Mouse (Mus musculus): ENCODE data around the gene Stx4a. TPM values are rescaled to one million over a fixed set of nuclear protein-coding genes. Genes with fewer than 3 reads are reported as not detected.

Gene Stx4a
- total RNA-seq, 1 experiment = 20.9 TPM

DNA sequence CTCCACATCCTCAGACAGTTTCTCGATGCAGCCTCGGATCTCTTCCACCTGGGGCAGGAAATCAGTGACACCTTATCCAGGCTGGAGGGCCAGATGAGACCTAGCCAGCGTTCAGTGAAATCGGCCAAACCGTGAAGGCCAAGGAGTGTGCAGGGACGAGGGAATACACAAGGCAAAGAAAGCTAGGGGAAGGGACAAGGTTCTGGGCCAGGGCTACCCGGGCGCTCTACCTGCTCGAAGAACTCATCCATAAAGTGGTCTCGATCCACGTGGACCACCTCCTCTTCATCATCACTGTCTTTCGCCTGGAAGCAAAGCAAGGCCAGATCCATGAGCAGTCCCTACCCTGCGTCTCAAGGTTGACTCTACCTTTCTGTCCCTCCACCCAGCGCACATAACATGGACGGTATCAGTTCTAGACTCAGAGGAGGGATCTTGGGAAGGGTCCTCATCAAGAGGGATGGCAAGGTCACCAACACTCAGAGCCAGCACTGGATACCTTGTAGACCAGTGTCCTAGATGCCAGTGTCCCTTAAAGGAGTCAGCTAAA is 8.9 kb upstream of the Stx4a start:
- H3K36me3 ChIP-seq (ENCODE audit: control insufficient read depth, insufficient read depth, low read length, poor library complexity, severe bottlenecking) = no peaks in the 10 kb centered on the region
- TF ChIP-seq MAFK (IDR thresholded peaks at IDR 0.05; ENCODE audit: insufficient read depth, low read depth, low read length) (no peak), ZNF384 (IDR thresholded peaks at IDR 0.05; ENCODE audit: low read depth, low read length) (no peak), CHD2 (IDR thresholded peaks at IDR 0.05; ENCODE audit: low read depth, low read length) (no peak), HCFC1 (IDR thresholded peaks at IDR 0.05; ENCODE audit: borderline replicate concordance, insufficient read depth, low read length) (no peak), ZC3H11A (IDR thresholded peaks at IDR 0.05; ENCODE audit: borderline replicate concordance, low read depth, low read length) (no peak)

GRCm38 (mm10) chr7:127815954-127816821 is 7.9 kb upstream of the Stx4a start:
- Histone ChIP-seq H3K9me3 (ENCODE audit: control insufficient read depth, insufficient read depth, low read depth, low read length) (no peaks in the 10 kb centered on the region), H3K36me3 (ENCODE audit: control insufficient read depth, insufficient read depth, low read length, poor library complexity, severe bottlenecking) (no peaks in the 10 kb centered on the region), H3K4me1 (ENCODE audit: control insufficient read depth in 2 of 2, insufficient read depth in 2 of 2, low read length in 2 of 2, poor library complexity in 1 of 2) (peaks cover 1 to 14% of the 10 kb centered on the region in 2 experiments; a peak in 3 of 4 replicates), H3K9ac (ENCODE audit: insufficient read depth, low read depth, low read length, poor library complexity, severe bottlenecking) (peak overlapping the region; percentile 40; the same call in 1 of the 2 replicates), H3K4me3 (ENCODE audit: insufficient read depth in 1 of 2, low read depth in 1 of 2, low read length in 2 of 2, poor library complexity in 1 of 2, severe bottlenecking in 1 of 2) (peak overlapping the region; percentile 14 to 21; a peak in 2 of 4 replicates), H3K27ac (ENCODE audit: insufficient read depth, low read depth, low read length, poor library complexity, severe bottlenecking) (no peak overlapping the region)
- no peak for DNase-seq (ENCODE audit: low read depth, low spot score)
- TF ChIP-seq MAFK (IDR thresholded peaks at IDR 0.05; ENCODE audit: insufficient read depth, low read depth, low read length) (no peak), ZC3H11A (IDR thresholded peaks at IDR 0.05; ENCODE audit: borderline replicate concordance, low read depth, low read length) (no peak), CHD2 (IDR thresholded peaks at IDR 0.05; ENCODE audit: low read depth, low read length) (no peak), ZNF384 (IDR thresholded peaks at IDR 0.05; ENCODE audit: low read depth, low read length) (no peak)
- in situ Hi-C loops (cut with MboI; ENCODE audit: low sequenced_read_pairs in 2 of 2, unreplicated experiment in 2 of 2) = no loop called here

More for the DNA sequence above, 8.9 kb upstream of the Stx4a start:
- no peak overlapping the region for H3K27ac ChIP-seq (ENCODE audit: insufficient read depth, low read depth, low read length, poor library complexity, severe bottlenecking)
- in situ Hi-C loops (cut with MboI; ENCODE audit: low sequenced_read_pairs in 2 of 2, unreplicated experiment in 2 of 2) = no loop called here
- no peak for DNase-seq (ENCODE audit: low read depth, low spot score)
- H3K4me3 ChIP-seq (ENCODE audit: insufficient read depth in 1 of 2, low read depth in 1 of 2, low read length in 2 of 2, poor library complexity in 1 of 2, severe bottlenecking in 1 of 2) = no peak overlapping the region; a peak in 1 of 4 replicates
- peaks cover 1 to 16% of the 10 kb centered on the region in 2 experiments; a peak in 3 of 4 replicates for H3K4me1 ChIP-seq (ENCODE audit: control insufficient read depth in 2 of 2, insufficient read depth in 2 of 2, low read length in 2 of 2, poor library complexity in 1 of 2)
- no peaks in the 10 kb centered on the region for H3K9me3 ChIP-seq (ENCODE audit: control insufficient read depth, insufficient read depth, low read depth, low read length)
- no peak overlapping the region for H3K9ac ChIP-seq (ENCODE audit: insufficient read depth, low read depth, low read length, poor library complexity, severe bottlenecking)

DNA sequence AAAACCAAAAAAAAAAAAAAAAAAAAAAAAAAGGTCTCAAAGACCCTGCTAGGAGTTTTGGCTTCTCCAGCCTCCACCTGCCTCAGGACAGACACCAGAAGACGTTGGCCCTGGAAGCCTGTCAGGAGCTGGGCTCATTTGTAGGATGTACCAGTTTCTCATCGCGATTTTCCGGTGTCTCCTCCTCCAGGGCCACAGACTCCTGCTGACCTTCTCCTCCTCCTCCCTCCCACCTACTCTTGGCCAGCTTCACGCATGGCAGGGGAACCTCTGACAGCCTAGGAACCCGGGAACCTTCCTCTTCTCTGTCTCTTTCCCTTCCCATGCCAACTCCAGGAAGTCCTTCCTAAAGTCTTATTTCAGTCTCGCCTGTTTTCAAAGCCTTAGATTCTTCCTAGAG is 7.0 kb upstream of the Stx4a start:
- H3K27ac ChIP-seq (ENCODE audit: insufficient read depth, low read depth, low read length, poor library complexity, severe bottlenecking) = no peak overlapping the region
- TF ChIP-seq MAFK (IDR thresholded peaks at IDR 0.05; ENCODE audit: insufficient read depth, low read depth, low read length) (no peak), HCFC1 (IDR thresholded peaks at IDR 0.05; ENCODE audit: borderline replicate concordance, insufficient read depth, low read length) (no peak), ZC3H11A (IDR thresholded peaks at IDR 0.05; ENCODE audit: borderline replicate concordance, low read depth, low read length) (no peak), ZNF384 (IDR thresholded peaks at IDR 0.05; ENCODE audit: low read depth, low read length) (0 out of 2 replicates have a peak, but pooled peaks have one; percentile 4), CHD2 (IDR thresholded peaks at IDR 0.05; ENCODE audit: low read depth, low read length) (no peak)
- no peaks in the 10 kb centered on the region for H3K36me3 ChIP-seq (ENCODE audit: control insufficient read depth, insufficient read depth, low read length, poor library complexity, severe bottlenecking)
- H3K4me3 ChIP-seq (ENCODE audit: insufficient read depth in 1 of 2, low read depth in 1 of 2, low read length in 2 of 2, poor library complexity in 1 of 2, severe bottlenecking in 1 of 2) = no peak overlapping the region
- in situ Hi-C loops (cut with MboI; ENCODE audit: low sequenced_read_pairs in 2 of 2, unreplicated experiment in 2 of 2) = no loop called here
- H3K4me1 ChIP-seq (ENCODE audit: control insufficient read depth in 2 of 2, insufficient read depth in 2 of 2, low read length in 2 of 2, poor library complexity in 1 of 2) = peaks cover 1 to 14% of the 10 kb centered on the region in 2 experiments; a peak in 2 of 4 replicates
- H3K9me3 ChIP-seq (ENCODE audit: control insufficient read depth, insufficient read depth, low read depth, low read length) = no peaks in the 10 kb centered on the region
- DNase-seq (ENCODE audit: low read depth, low spot score) = no peak
- H3K9ac ChIP-seq (ENCODE audit: insufficient read depth, low read depth, low read length, poor library complexity, severe bottlenecking) = no peak overlapping the region

- Histone ChIP-seq H3K27ac (ENCODE audit: insufficient read depth, low read depth, low read length, poor library complexity, severe bottlenecking) (no peak overlapping the region), H3K4me3 (ENCODE audit: insufficient read depth in 1 of 2, low read depth in 1 of 2, low read length in 2 of 2, poor library complexity in 1 of 2, severe bottlenecking in 1 of 2) (no peak overlapping the region), H3K9me3 (ENCODE audit: control insufficient read depth, insufficient read depth, low read depth, low read length) (no peaks in the 10 kb centered on the region), H3K36me3 (ENCODE audit: control insufficient read depth, insufficient read depth, low read length, poor library complexity, severe bottlenecking) (no peaks in the 10 kb centered on the region), H3K4me1 (ENCODE audit: control insufficient read depth in 2 of 2, insufficient read depth in 2 of 2, low read length in 2 of 2, poor library complexity in 1 of 2) (peaks cover 1 to 14% of the 10 kb centered on the region in 2 experiments; a peak in 2 of 4 replicates), H3K9ac (ENCODE audit: insufficient read depth, low read depth, low read length, poor library complexity, severe bottlenecking) (no peak overlapping the region)
- TF ChIP-seq HCFC1 (IDR thresholded peaks at IDR 0.05; ENCODE audit: borderline replicate concordance, insufficient read depth, low read length) = no peak
- TF ChIP-seq ZNF384 (IDR thresholded peaks at IDR 0.05; ENCODE audit: low read depth, low read length) = no peak
- TF ChIP-seq ZC3H11A (IDR thresholded peaks at IDR 0.05; ENCODE audit: borderline replicate concordance, low read depth, low read length) = no peak
- no peak for TF ChIP-seq MAFK (IDR thresholded peaks at IDR 0.05; ENCODE audit: insufficient read depth, low read depth, low read length)
- TF ChIP-seq CHD2 (IDR thresholded peaks at IDR 0.05; ENCODE audit: low read depth, low read length) = no peak
- in situ Hi-C loops (cut with MboI; ENCODE audit: low sequenced_read_pairs in 2 of 2, unreplicated experiment in 2 of 2) = no loop called here
- DNase-seq (ENCODE audit: low read depth, low spot score) = no peak
Measured at GRCm38 (mm10) chr7:127817776-127818175, 6.3 kb upstream of the Stx4a start.

All from ES-E14 (cell line).